Mouse (Mus musculus) E14TG2a.4 (cell line): ENCODE data around the gene Bag2.

Source experiments
- H3K27me3 ChIP-seq: 2 replicates; pipeline ENCODE4 v1.6.1; 2014; ENCODE audit warnings: low read length, control low read depth; ENCODE audit not compliant: insufficient read depth
- H3K36me3 ChIP-seq: 2 replicates; pipeline ENCODE4 v1.6.1; 2014; ENCODE audit warnings: low read length, control low read depth; ENCODE audit not compliant: insufficient read depth
- H3K4me1 ChIP-seq: replicated peaks from 2 replicates; pipeline ENCODE4 v1.6.1; 2014; ENCODE audit warnings: low read depth, low read length, control low read depth
- H3K4me3 ChIP-seq: replicated peaks from 2 replicates; pipeline ENCODE4 v1.5.1; 2014; ENCODE audit warnings: mild to moderate bottlenecking, low read length
- H3K9me3 ChIP-seq: 2 replicates; pipeline ENCODE4 v1.6.1; 2014; ENCODE audit warnings: low read length, control low read depth
- CTCF ChIP-seq: conservative IDR thresholded peaks from 2 replicates; pipeline ENCODE4 v1.5.1; 2014; ENCODE audit warnings: low read length
- NANOG ChIP-seq: IDR thresholded peaks from 2 replicates; pipeline ENCODE4 v1.6.1; 2014; ENCODE audit warnings: borderline replicate concordance, low read length, mixed read lengths
- POU5F1 ChIP-seq: IDR thresholded peaks from 2 replicates; pipeline ENCODE4 v1.6.1; 2014; ENCODE audit warnings: low read length, borderline replicate concordance

Bag2 gene

DNA sequence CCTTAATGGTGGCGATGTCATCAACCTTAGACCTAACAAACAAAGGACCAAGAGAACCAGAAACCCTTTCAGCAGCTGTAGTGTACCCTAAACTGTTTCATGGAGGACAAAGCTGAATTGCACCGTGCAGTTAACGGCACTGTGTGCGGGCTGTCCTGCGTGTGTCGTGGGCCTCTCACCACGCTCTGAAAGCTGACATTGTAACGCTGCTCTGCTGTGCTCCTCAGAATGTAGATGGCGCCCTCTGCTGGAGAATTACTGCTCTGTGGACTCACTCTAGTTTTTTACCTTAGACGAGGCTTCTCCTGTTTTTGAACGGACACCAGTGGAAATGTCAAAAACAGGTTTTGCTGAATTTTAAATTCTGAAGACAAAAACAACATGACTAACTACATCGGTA is 18.3 kb downstream of the Bag2 start:
- H3K27me3 ChIP-seq, result no peaks in the 10 kb centered on the region
- no peak for TF ChIP-seq NANOG
- peak; percentile 94 for TF ChIP-seq CTCF
- peaks cover 78% of the 10 kb centered on the region for H3K4me1 ChIP-seq

DNA sequence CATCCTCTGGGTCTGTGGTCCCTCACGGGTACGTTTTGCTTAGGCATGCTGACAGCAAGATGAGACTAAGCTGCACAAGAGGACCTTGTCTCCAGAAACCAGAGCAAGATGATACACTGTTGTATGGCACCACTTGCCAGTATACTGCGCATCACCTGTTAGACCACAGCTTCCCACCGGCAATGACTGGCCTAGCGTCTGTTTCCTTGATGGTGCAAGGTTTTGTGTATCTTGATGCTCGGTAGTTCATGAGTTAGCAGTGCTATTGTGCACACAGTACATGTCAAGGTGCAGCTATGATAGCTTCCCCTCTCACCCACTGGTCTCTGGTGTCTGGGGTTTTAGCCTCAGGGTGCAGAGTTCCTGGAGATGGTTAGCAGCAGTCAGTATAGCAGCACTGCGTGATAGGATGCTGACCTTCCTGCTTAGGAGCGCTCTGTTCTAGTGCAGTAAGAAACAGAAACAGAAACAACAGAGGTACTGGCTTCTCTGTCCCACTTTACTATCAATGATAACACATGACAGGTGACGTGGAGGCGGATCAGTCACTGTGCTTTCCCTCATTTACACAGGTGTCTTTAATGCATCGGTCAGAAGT is 18.8 kb downstream of the Bag2 start:
- H3K9me3 ChIP-seq, result no peaks in the 10 kb centered on the region
- H3K36me3 ChIP-seq, result peaks cover 77% of the 10 kb centered on the region
- H3K27me3 ChIP-seq, result no peaks in the 10 kb centered on the region
- no peak for TF ChIP-seq NANOG
- no peak for TF ChIP-seq CTCF
- TF ChIP-seq POU5F1, result no peak
- peaks cover 73% of the 10 kb centered on the region for H3K4me1 ChIP-seq
- H3K4me3 ChIP-seq, result no peak overlapping the region

More for the DNA sequence above, 18.3 kb downstream of the Bag2 start:
- Histone ChIP-seq H3K4me3 (no peak overlapping the region), H3K9me3 (no peaks in the 10 kb centered on the region), H3K36me3 (peaks cover 71% of the 10 kb centered on the region)

GRCm38 (mm10) chr1:33738281-33738680 is 19.3 kb downstream of the Bag2 start:
- Histone ChIP-seq H3K9me3 (no peaks in the 10 kb centered on the region), H3K36me3 (peaks cover 82% of the 10 kb centered on the region), H3K4me1 (peaks cover 68% of the 10 kb centered on the region), H3K27me3 (no peaks in the 10 kb centered on the region), H3K4me3 (no peak overlapping the region)
- TF ChIP-seq POU5F1 (no peak), CTCF (no peak), NANOG (no peak)

DNA sequence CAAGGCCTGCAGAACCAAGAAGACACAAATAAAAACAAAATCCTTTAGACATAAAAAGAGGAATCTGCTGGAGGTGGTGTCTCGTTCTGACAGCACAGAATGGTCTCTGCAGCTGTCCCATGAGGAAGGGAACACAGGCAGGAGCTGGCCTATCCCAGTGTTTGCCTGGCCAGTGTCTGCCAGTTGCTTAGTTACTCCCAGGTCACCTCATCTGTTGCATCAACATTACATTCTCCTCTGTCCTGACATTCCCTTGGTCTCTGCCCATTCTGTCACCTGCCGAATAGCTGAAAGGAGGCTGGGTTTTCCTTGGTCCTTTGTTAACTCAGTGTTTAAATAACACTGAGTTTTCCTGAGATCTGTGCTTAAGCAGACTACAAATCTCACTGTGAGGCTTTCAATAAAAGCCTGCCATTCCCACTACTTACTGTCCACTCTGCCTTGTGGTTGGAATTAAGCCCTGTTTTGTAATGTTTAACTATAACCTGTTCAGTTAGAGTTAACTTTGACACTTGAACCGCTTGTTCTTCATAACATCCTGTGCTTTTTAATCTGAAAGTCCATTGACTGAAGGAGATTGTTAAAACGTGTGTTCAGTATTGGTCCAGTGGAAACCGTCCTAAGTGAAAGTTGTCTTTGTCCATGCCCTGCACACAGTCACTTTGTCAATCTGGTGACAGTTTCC is 23.5 kb downstream of the Bag2 start:
- no peak overlapping the region for H3K4me3 ChIP-seq
- H3K4me1 ChIP-seq, result peaks cover 43% of the 10 kb centered on the region
- H3K36me3 ChIP-seq, result peaks cover 95% of the 10 kb centered on the region
- no peak for TF ChIP-seq CTCF
- TF ChIP-seq NANOG, result no peak
- no peak for TF ChIP-seq POU5F1
- no peaks in the 10 kb centered on the region for H3K27me3 ChIP-seq
- H3K9me3 ChIP-seq, result no peaks in the 10 kb centered on the region

- no peaks in the 10 kb centered on the region for H3K9me3 ChIP-seq
- H3K4me1 ChIP-seq, result peaks cover 32% of the 10 kb centered on the region
- no peaks in the 10 kb centered on the region for H3K27me3 ChIP-seq
- no peak overlapping the region for H3K4me3 ChIP-seq
- TF ChIP-seq POU5F1 (no peak), CTCF (no peak), NANOG (no peak)
- peaks cover 95% of the 10 kb centered on the region for H3K36me3 ChIP-seq
Observed at GRCm38 (mm10) chr1:33733044-33733443, 24.6 kb downstream of the Bag2 start.

DNA sequence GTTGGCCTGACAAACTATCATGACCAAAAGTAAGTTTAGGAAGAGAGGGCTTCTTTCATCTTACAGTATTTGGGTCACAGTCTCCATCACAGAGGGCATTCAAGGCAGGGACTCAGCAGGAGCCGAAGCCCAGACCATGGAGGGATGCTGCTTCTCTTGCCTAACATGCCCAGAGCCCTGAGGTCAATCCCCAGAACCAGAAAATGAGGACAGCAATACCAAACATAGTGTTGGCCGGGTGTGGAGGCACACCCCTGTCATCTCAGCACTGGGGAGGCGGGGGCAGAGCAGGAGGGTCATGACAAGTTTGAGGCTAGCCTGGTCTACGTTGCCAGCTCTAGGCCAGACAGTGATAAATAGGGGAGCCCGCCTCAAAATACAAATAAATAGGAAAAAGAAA is 32.5 kb downstream of the Bag2 start:
- TF ChIP-seq NANOG (no peak), POU5F1 (no peak), CTCF (no peak)
- Histone ChIP-seq H3K9me3 (no peaks in the 10 kb centered on the region), H3K27me3 (no peaks in the 10 kb centered on the region), H3K4me3 (no peak overlapping the region), H3K36me3 (peaks cover 79% of the 10 kb centered on the region), H3K4me1 (peaks cover 56% of the 10 kb centered on the region)

DNA sequence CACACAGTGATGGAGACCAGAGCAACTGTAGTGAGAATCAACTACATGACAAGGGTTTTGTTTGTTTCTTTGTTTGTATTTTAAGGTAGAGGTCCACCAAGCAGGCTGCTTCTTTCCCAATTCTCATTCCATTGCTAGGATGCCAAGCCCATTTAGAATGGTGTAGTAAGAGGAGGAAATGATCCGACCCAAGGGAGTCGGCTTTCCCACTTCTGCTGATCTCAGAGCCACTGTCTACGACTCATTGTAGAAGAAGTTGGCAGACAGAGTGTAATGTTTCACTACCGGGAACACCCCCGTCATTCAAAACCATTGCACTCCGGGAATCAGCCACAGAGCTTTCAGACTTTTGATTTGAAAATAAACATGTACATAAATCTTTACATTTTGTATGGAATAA is 33.1 kb downstream of the Bag2 start:
- H3K9me3 ChIP-seq, result no peaks in the 10 kb centered on the region
- H3K27me3 ChIP-seq, result no peaks in the 10 kb centered on the region
- TF ChIP-seq POU5F1 (no peak), NANOG (no peak), CTCF (no peak)

GRCm38 (mm10) chr1:33721020-33721419 is 36.6 kb downstream of the Bag2 start:
- TF ChIP-seq POU5F1, result no peak
- TF ChIP-seq CTCF, result no peak
- no peak for TF ChIP-seq NANOG
- Histone ChIP-seq H3K4me1 (peaks cover 47% of the 10 kb centered on the region), H3K9me3 (no peaks in the 10 kb centered on the region)

More for the DNA sequence above, 33.1 kb downstream of the Bag2 start:
- peaks cover 73% of the 10 kb centered on the region for H3K36me3 ChIP-seq
- no peak overlapping the region for H3K4me3 ChIP-seq
- peaks cover 57% of the 10 kb centered on the region for H3K4me1 ChIP-seq

DNA sequence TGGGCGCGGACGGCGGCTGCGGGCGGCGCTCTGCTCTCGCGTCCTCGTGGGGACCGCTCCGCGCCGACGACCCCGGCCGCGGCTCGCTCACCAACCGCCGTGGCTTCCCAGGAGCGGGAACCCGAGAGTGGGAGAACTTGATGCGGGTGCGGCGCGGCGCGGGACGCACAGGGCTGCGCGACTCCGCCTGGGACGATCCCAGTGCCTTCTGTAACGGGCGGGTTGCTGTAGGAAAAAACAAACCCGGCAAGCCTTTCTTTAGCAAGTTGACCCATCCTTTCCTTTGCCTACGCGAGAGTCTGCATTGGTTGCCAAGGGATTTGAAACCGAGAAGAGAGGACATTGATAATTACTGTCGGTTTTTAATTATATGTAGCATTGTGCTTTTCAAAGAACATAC is 37.4 kb downstream of the Bag2 start:
- Histone ChIP-seq H3K4me1 (peaks cover 39% of the 10 kb centered on the region), H3K4me3 (peak overlapping the region; percentile 91), H3K27me3 (no peaks in the 10 kb centered on the region), H3K9me3 (no peaks in the 10 kb centered on the region), H3K36me3 (peaks cover 34% of the 10 kb centered on the region)
- TF ChIP-seq NANOG, result no peak
- no peak for TF ChIP-seq CTCF
- no peak for TF ChIP-seq POU5F1

More at GRCm38 (mm10) chr1:33721020-33721419, 36.6 kb downstream of the Bag2 start:
- Histone ChIP-seq H3K27me3 (no peaks in the 10 kb centered on the region), H3K36me3 (peaks cover 42% of the 10 kb centered on the region), H3K4me3 (peak overlapping the region; percentile 91)
